Mouse (Mus musculus) telencephalon, adult 2 months (tissue): Measurements from ENCODE around the gene Nrde2.
"Not testable (repeated sequence)": the region's sequence is repeated elsewhere in the genome, so short reads cannot be mapped to it uniquely, and the experiment has no call there.

Experiments used
- DNase-seq: peaks from one replicate; pipeline ENCODE4 v3.0.0-alpha.2; 2011; ENCODE audit warnings: low read depth, low spot score

Gene Nrde2

DNA sequence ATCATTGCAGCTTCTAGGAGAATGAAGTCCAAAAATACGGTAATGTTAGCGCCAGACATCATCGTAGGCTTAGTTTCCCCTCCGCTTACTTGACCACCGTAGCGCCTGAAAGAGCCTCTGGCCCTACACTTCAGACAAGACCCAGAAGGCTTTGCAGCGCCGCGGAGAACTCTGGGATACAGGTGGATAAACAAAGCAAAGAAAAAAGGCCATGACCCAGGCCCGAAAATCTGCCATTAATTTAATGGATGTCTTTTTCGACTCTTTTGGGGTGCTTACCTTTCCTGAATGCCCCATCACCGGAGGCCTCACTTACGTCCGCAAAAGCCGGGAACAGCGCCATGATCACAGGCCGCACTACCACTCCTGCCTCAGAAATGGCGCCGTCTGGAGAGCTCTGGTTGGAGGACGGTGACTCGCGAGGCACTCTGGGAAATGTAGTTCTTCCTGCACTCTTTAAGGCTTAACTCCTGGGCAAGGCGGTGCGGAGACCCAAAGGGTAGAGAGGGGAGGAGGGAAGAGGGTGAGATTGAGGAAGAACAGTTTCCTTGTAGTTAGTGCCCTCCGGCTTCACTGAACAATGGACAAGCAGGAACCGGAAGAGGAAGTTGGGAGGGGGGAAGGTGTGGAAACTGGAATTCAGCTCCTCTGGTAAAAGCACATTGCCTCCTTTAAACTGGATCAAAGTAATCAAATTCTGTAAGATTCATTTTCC, at the start of gene Nrde2:
Nrde2 (minus strand) TSS at position 393 of the 715 bp plus-strand sequence.
- DNase-seq: peak; percentile 97

DNA sequence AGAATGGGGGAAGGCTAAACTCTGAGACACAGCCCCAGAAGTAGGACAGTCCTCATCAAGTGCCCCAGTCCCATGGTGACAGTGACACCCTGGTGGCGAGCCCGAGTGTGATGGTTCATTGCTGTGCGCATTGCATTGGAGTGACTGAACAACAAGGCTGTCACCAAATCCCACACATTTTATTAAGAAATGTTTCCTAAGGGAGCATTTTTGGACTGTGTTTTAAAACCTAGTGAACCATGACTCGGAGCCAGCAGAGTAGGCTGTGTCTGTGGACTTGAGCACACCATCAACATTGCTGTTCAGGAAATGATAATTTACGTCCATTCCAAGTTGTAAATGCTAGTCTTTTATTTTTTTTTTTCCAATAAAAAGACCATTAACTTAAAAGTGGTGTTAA, 47.5 kb upstream of the Nrde2 start:
- no peak for DNase-seq

- no peak for DNase-seq
Measured at GRCm38 (mm10) chr12:100206521-100206920, 47.1 kb upstream of the Nrde2 start.

GRCm38 (mm10) chr12:100205156-100205555, 45.7 kb upstream of the Nrde2 start:
- no peak for DNase-seq

DNA sequence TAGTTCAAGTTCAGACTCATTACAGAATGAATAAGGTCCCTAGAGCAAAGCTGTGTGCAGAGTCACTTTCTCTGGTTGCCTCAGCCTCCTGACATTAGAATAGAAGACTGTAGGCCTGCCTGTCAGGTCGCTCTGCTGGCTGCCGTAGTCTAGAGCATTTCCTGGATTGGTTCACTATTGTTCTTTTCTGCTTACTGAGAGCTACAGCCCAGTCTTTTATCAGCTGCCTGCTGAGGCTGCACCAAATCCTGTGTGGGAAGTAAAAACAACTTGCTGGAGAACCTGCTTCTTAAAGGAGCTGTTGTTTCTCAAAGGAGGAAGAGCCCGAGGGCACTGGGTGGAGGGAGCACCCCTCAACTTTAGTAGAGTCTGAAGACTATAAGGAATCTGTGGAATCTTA, 44.3 kb upstream of the Nrde2 start:
- DNase-seq: no peak

GRCm38 (mm10) chr12:100201838-100202237, 42.4 kb upstream of the Nrde2 start:
- DNase-seq: peak; percentile 96

DNA sequence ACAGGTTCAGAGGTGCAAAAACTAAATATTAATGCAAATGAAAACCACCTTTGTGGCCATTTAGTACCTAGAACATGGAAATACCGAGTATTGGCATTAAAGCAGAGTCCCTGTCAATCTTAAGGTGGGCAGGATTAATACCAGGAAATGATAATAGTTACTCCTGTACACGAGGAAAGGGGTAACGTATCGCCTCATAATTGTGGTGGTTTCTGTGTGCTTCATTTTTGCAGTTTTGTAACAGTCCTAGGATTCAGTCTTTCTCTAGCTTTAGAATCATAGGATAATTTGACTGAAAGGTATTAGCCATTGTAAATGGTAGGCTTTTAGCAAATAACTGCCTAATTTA, 41.9 kb upstream of the Nrde2 start:
- DNase-seq: no peak

GRCm38 (mm10) chr12:100200645-100201362, 41.4 kb upstream of the Nrde2 start:
- DNase-seq: no peak

- no peak for DNase-seq
Measured at GRCm38 (mm10) chr12:100199891-100200644, 40.6 kb upstream of the Nrde2 start.

DNA sequence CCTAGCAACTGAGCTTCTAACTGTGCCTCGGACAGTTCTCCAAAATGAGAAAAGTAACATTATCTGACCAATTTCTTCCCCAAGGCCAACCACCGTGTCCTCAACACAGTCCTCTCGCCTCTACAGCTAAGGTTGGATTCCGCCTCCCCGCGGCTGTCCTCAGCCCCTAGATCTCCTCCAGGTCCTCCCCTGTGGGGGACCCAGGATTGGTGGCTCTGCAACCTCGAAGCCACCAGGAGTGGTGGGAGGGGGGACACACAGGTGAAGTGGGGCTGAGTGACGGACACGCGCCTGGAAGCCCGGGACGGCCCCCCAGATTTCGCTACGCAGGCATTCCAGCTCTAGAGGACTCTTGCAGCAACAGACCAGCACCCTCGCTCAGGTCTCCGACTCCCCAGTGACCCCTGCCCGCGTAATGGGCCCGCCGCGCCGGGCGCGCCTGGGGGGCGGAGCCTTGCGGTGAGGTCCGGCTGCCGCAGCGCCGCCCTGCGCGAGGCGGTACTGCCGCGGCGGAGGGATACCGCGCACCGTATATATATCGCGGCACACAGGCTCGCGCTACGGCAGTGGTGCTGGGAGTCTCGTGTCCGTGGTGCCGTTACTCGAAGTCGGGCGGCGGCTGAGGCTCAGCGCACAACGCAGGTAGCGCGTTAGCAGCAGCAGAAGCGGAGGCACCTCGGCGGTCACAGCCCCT, 39.7 kb upstream of the Nrde2 start, which contains the start of gene Calm1:
Calm1 (plus strand) TSS at position 469 of the 694 bp plus-strand sequence.
- peak; percentile 93 for DNase-seq

DNA sequence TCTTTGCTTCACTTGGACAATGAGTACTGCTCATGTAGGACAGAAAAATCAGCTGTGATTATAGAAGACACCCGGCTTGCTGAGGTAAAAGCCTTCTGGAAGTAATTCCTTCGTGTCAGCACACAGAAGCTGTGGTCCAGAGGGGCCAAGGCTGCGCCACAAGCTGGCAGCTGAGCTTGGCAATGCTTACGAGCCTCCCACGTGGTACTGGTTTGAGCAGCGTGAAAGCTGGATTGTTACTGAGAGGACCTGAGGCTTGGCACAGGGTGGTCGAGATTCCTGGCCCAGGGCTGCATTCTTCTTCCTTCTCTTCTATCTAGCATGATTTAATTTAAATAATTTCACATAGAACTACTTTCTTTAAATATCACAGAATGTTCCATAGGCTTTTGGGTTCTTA, 37.3 kb upstream of the Nrde2 start:
- DNase-seq: no peak

GRCm38 (mm10) chr12:100194181-100194580, 34.7 kb upstream of the Nrde2 start:
- no peak for DNase-seq

DNA sequence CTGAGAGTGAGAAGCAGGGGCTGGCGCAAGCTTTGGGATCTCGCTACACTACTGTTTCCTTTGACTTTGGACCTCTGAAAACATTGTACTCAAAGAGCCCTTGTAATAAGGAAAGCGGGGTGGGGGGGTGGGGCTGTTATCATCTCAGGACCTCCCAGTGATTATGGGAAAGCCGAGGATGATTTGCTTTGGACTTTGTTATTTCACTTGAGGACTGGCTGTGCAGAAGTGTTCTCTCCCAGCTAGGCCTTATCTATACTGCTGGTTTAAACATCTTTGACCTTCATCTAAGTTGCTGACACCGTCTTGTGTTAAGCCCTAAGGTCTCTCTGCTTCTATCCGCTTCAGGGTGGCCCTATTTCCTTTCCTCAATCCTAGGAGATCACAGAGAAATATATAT, 31.3 kb upstream of the Nrde2 start:
- no peak for DNase-seq

GRCm38 (mm10) chr12:100187756-100188430, 28.4 kb upstream of the Nrde2 start:
- DNase-seq: no peak

DNA sequence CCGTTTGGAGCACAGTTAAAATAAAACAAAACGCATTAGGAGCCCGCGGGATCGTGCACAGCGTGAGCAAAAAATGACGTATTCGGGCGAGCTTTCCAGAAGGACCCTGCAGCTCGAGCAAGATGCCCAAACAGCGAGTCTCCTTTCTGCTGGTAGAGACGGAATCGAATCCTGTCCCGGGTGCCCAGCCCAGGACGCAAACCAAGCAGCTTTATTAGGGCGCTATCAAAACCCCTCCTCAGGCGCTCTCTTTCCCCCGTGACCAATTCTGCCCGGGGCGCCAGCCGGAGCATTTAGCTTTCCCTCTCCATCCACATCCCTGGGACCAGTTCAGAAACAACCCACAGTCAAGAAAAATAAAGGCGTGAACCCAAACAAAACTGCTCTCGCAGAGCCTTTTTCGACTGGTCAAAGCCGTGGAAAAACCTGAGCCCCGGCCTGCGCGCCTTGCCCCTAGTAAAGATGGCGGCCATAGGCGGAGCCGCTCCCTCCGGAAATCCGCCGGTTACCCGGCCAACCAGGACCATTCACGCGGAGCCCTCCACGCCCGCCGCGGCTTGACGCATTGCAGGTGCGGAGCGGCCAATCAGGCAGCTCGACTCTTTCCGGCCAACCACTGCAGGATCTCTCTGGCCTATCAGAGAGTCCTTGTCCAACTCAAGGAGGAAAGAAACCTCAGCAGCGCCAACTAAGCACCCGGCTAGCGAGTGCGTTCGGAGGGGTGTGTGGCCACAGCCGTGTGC, 27.7 kb upstream of the Nrde2 start:
- DNase-seq: peak; percentile 99

DNA sequence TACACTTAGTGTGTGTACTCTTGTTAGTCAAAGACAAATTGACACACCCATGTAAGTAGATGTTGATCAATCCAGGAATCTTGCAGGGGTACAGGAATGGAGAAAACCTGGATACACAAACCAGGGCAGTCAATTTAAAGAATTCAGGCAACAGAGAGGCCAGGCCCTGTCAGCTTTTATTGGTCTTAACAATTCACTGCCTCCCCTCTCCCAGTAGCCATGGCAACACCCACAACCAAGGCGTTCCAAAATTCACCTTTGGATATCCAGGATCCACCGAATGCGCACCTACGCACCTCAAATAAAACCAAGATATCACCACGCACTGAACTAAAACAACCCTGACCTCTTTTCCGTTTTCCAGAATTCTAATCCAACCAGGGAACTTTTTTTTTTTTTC, 26.9 kb upstream of the Nrde2 start:
- DNase-seq: no peak

- DNase-seq: no peak
Measured at GRCm38 (mm10) chr12:100185897-100186296, 26.4 kb upstream of the Nrde2 start.

DNA sequence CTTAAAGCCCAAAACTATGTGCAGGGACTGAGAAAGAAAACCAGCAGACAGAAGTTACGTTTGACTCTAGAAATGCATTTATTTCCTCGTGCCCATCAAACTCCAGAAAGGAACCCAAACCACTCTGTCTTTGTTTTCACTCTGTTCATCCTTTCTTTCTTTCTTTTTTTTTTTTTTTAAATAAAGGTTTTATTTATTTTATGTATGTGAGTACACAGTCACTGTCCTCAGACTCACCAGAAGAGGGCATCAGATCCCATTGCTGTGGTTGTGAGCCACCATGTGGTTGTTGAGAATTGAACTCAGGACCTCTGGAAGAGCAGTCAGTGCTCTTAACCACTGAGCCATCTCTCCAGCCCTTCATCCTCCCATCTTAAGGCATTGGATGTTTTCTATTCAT, 25.5 kb upstream of the Nrde2 start:
- DNase-seq: not testable (repeated sequence)

GRCm38 (mm10) chr12:100183970-100184369, 24.5 kb upstream of the Nrde2 start:
- DNase-seq: no peak

DNA sequence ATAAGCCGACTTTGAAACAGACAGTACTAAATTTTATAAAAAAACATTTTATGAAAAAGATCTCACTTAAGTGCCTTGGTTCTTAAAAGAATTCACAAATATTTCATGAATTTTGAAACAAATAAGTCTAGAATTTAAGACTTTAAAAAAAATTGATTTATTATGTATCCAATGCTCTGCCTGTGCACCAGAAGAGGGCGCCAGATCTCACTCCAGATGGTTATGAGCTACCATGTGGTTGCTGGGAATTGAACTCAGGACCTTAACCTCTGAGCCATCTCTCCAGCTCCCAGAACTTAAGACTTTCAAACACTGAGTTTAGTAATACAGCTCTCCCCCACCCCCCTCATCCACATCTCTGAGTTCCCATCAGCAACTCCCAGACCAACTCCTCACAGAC, 23.2 kb upstream of the Nrde2 start:
- no peak for DNase-seq

- no peak for DNase-seq
Measured at GRCm38 (mm10) chr12:100180802-100181201, 21.3 kb upstream of the Nrde2 start.
